Mouse (Mus musculus) lung, embryonic 14.5 days (tissue): ENCODE measurements around the gene Inafm2. TPM values are rescaled to one million over a fixed set of nuclear protein-coding genes. Genes with fewer than 3 reads are reported as not detected.

Source experiments
- ATAC-seq: fragments of 200-750 bp; cut with Nextera tagmentation; 2 replicates; pipeline ENCODE4 v1.8.0; 2017; ENCODE audit warnings: mild to moderate bottlenecking, moderate TSS enrichment, moderate library complexity; ENCODE audit not compliant: insufficient read depth
- DNase-seq: peaks from one replicate; pipeline ENCODE4 v3.0.0-alpha.2; 2015
- H3K27ac ChIP-seq: fragments of 300-500 bp; sonication (generic); 2 replicates; pipeline ENCODE4 v1.5.1; 2014; ENCODE audit warnings: low read depth, mild to moderate bottlenecking, moderate library complexity
- H3K27me3 ChIP-seq: fragments of 300-500 bp; sonication (generic); 2 replicates; pipeline ENCODE4 v1.6.1; 2014; ENCODE audit warnings: low read length, control low read depth; ENCODE audit not compliant: insufficient read depth
- H3K36me3 ChIP-seq: fragments of 300-500 bp; sonication (generic); 2 replicates; pipeline ENCODE4 v1.6.1; 2014; ENCODE audit warnings: control low read depth; ENCODE audit not compliant: insufficient read depth
- H3K4me1 ChIP-seq: fragments of 300-500 bp; sonication (generic); 2 replicates; pipeline ENCODE4 v1.6.1; 2014; ENCODE audit warnings: antibody characterized with exemption, control low read depth; ENCODE audit not compliant: insufficient read depth
- H3K4me2 ChIP-seq: fragments of 300-500 bp; sonication (generic); 2 replicates; pipeline ENCODE4 v1.6.1; 2014; ENCODE audit warnings: mild to moderate bottlenecking
- H3K4me3 ChIP-seq: fragments of 300-500 bp; sonication (generic); 2 replicates; pipeline ENCODE4 v1.5.1; 2014; ENCODE audit warnings: low read depth, low read length
- H3K9ac ChIP-seq: fragments of 300-500 bp; sonication (generic); 2 replicates; pipeline ENCODE4 v1.6.1; 2014
- H3K9me3 ChIP-seq: fragments of 300-500 bp; sonication (generic); 2 replicates; pipeline ENCODE4 v1.6.1; 2016; ENCODE audit warnings: low read depth, low read length, control low read depth
- CTCF ChIP-seq: IDR thresholded peaks from 2 replicates; pipeline ENCODE4 v1.5.1; 2016; ENCODE audit warnings: antibody characterized with exemption, low read depth
- WGBS: fragments of 180-500 bp; shearing (Covaris S2); extraction: QIAGEN DNeasy Blood & Tissue Kit; methylation state at CpG from one replicate; pipeline ENCODE4 v1.1.7; 2014; 5-methylcytosine and 5-hydroxymethylcytosine counted together
- polyA plus RNA-seq: library from polyadenylated mRNA; unstranded; fragments of >200 nt; fragmentation: Nextera tagmentation; extraction: Ambion mirVana; gene quantifications from 2 replicates; pipeline ENCODE4 v1.2.1, GENCODE M21; 2014

Gene Inafm2
- polyA plus RNA-seq, 1 experiment from 2014 or later, result 24.3 TPM

GRCm38 (mm10) chr2:118727911-118728310 lies 17.6 kb upstream of the Inafm2 start:
- H3K4me3 ChIP-seq, result no peak overlapping the region
- H3K27ac ChIP-seq, result peak overlapping the region; percentile 55
- peaks cover 12% of the 10 kb centered on the region for H3K4me1 ChIP-seq
- peak; percentile 56 for ATAC-seq
- no peak overlapping the region for H3K9ac ChIP-seq
- peak overlapping the region; percentile 53 for H3K4me2 ChIP-seq
- peaks cover 6% of the 10 kb centered on the region; the same call in 1 of the 2 replicates for H3K27me3 ChIP-seq
- WGBS, result 3% methylated on average over 9 of the region's 9 CpGs
- H3K36me3 ChIP-seq, result no peaks in the 10 kb centered on the region
- DNase-seq, result peak; percentile 49
- TF ChIP-seq CTCF, result no peak
- H3K9me3 ChIP-seq, result no peaks in the 10 kb centered on the region

DNA sequence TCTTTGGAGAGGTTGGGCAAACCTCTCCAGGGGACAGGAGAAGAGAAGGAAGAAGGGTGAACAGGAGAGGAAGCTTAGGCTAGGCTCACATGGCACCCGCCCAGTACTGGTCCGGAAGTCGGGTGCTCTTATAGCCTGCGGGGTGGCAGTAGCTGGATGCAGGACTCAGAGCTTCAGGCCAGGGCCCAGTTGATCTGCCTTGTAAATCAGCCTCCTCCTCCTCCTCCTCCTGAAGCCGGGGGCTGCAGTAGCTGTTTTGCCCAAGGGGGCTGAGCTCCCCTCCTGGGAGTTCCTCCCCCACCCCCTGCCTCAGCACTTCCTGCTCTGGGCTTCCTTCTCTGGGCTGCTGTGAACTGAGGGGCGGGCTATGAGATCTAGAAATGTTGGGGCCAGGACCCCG lies 17.2 kb upstream of the Inafm2 start, which contains the start of gene Plcb2:
Gene Plcb2, minus strand, starts transcription at position 102 of the 400 bp plus-strand sequence.
- WGBS, result 8% methylated on average over 7 of the region's 7 CpGs
- peak within 1 kb of the TSS; percentile 53 for H3K4me2 ChIP-seq
- peaks cover 6% of the 10 kb centered on the region; the same call in 1 of the 2 replicates for H3K27me3 ChIP-seq
- no peak for TF ChIP-seq CTCF
- ATAC-seq (peak; percentile 75), DNase-seq (peak; percentile 66)
- H3K9me3 ChIP-seq, result no peaks in the 10 kb centered on the region
- H3K9ac ChIP-seq, result no peak within 1 kb of the TSS
- no peak within 1 kb of the TSS for H3K4me3 ChIP-seq
- peaks cover 12% of the 10 kb centered on the region for H3K4me1 ChIP-seq
- H3K36me3 ChIP-seq, result no peaks in the 10 kb centered on the region
- H3K27ac ChIP-seq, result peak within 1 kb of the TSS; percentile 55

DNA sequence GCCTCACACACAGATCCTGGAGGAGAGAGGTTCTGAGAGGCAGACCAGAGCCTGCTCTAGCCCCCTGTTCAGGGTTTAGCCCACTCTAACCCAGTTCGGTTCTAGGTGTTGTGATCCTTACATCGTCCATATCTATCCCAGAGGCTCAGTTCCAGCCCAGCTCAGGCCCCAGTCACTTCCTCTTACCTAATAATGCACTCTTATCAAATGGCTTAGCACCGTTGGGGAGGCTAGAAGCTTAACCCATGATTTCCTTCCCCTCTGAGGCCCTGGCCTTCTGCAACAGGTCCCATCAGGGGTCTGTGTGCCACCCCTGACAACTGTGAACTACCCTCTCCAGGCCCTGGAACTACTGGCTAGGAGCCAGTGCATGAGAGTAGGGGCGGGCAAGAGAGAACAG lies 16.4 kb upstream of the Inafm2 start:
- H3K27me3 ChIP-seq, result peaks cover 6% of the 10 kb centered on the region; the same call in 1 of the 2 replicates
- no peak for DNase-seq
- peaks cover 12% of the 10 kb centered on the region for H3K4me1 ChIP-seq
- H3K27ac ChIP-seq, result no peak overlapping the region
- H3K9ac ChIP-seq, result no peak overlapping the region
- no peak overlapping the region for H3K4me2 ChIP-seq
- H3K36me3 ChIP-seq, result no peaks in the 10 kb centered on the region
- H3K4me3 ChIP-seq, result no peak overlapping the region
- no peak for TF ChIP-seq CTCF
- H3K9me3 ChIP-seq, result no peaks in the 10 kb centered on the region
- 33% methylated on average over 4 of the region's 4 CpGs for WGBS
- ATAC-seq, result no peak; the same call in 1 of the 2 replicates

DNA sequence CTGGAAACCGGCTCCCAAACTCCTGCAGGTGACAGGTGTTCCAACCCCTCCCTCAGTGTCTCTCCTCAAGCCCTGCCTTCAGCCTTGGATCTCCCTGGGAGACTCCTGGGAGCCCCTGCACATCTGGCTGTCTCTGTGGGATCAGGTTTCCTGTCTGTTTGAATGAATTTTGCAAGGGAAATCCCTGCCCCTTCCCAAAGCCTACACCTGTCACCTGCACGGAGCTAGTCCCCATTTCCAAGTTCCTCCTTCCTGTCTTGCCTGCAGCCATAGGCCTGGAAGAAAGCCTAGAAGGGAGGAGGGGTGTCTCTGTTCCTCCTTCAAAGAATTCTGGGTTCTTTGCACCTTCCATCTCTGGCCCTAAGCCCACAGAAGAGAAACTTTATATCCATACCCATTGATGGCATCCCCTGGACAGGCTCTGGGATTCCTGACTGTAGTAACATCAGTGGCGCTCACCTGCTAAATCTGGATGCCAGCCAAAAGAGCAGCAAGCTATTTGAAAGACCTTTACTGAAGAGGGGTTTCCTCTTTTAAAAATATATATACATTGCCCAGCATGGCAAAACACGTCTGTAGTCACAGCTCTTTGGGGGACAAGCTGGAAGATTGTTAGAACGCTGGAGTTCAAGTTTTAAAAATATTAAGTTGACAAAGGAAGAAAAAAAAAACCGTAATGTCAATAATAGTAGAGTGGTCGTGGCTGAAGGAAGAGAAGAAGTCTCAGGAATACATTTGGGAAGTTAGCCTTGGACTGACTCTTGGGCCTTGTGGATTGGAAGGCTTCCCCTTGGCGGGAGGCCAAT lies 15.5 kb upstream of the Inafm2 start:
- Histone ChIP-seq H3K27me3 (peaks cover 6% of the 10 kb centered on the region; the same call in 1 of the 2 replicates), H3K9ac (no peak overlapping the region), H3K9me3 (no peaks in the 10 kb centered on the region), H3K4me1 (peaks cover 12% of the 10 kb centered on the region), H3K27ac (no peak overlapping the region), H3K4me2 (no peak overlapping the region), H3K36me3 (no peaks in the 10 kb centered on the region), H3K4me3 (no peak overlapping the region)
- WGBS, result 15% methylated on average over 8 of the region's 8 CpGs
- no peak for TF ChIP-seq CTCF
- ATAC-seq (no peak), DNase-seq (peak; percentile 27)

DNA sequence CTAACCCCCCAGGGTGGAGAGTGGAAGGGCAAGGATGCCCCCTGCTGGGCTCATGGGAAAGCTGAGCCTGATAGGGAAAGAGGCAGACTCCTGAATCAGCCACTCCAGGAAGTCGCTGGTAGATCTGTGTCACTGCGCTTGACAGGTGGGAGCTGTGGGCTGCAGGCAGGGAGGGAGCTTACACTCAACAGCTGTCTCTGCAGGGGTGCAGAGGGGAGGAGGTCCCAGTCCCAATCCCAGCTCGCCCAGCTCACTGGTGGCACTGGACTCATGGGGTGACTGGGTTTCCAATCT lies 15.0 kb upstream of the Inafm2 start:
- Histone ChIP-seq H3K27me3 (peaks cover 5% of the 10 kb centered on the region; the same call in 1 of the 2 replicates), H3K9me3 (no peaks in the 10 kb centered on the region), H3K36me3 (no peaks in the 10 kb centered on the region), H3K4me2 (no peak overlapping the region), H3K4me3 (no peak overlapping the region), H3K4me1 (peaks cover 12% of the 10 kb centered on the region), H3K27ac (no peak overlapping the region), H3K9ac (no peak overlapping the region)
- 2% methylated on average over 3 of the region's 3 CpGs for WGBS
- ATAC-seq (peak; percentile 32; the same call in 1 of the 2 replicates), DNase-seq (peak; percentile 93)
- TF ChIP-seq CTCF, result peak; percentile 88

- Histone ChIP-seq H3K27me3 (peaks cover 3% of the 10 kb centered on the region; the same call in 1 of the 2 replicates), H3K9me3 (no peaks in the 10 kb centered on the region), H3K4me1 (peaks cover 12% of the 10 kb centered on the region), H3K4me2 (no peak overlapping the region), H3K27ac (no peak overlapping the region), H3K36me3 (no peaks in the 10 kb centered on the region), H3K4me3 (no peak overlapping the region), H3K9ac (no peak overlapping the region)
- ATAC-seq, result no peak
- DNase-seq, result no peak
- no peak for TF ChIP-seq CTCF
- 76% methylated on average over 5 of the region's 5 CpGs for WGBS
Measured at GRCm38 (mm10) chr2:118731981-118732380, 13.6 kb upstream of the Inafm2 start.

GRCm38 (mm10) chr2:118733341-118733740 lies 12.2 kb upstream of the Inafm2 start:
- ATAC-seq, result no peak
- 49% methylated on average over 5 of the region's 5 CpGs for WGBS
- H3K27me3 ChIP-seq, result peaks cover 3% of the 10 kb centered on the region; the same call in 1 of the 2 replicates

More at GRCm38 (mm10) chr2:118733341-118733740, 12.2 kb upstream of the Inafm2 start:
- peaks cover 2% of the 10 kb centered on the region for H3K4me1 ChIP-seq
- H3K4me2 ChIP-seq, result no peak overlapping the region
- H3K4me3 ChIP-seq, result no peak overlapping the region
- H3K36me3 ChIP-seq, result no peaks in the 10 kb centered on the region
- no peak overlapping the region for H3K9ac ChIP-seq
- DNase-seq, result no peak
- no peak overlapping the region for H3K27ac ChIP-seq
- no peak for TF ChIP-seq CTCF
- no peaks in the 10 kb centered on the region for H3K9me3 ChIP-seq
